Mouse (Mus musculus) ES-Bruce4 (cell line): ENCODE measurements at regions not wholly inside any gene's neighbourhood (a gene's known extent, or its start where the extent isn't known, plus 50 kb on each side); places are given as distances from the start of the nearest gene placed in this dataset.

Experiments used
- CTCF ChIP-seq: IDR thresholded peaks from one replicate; pipeline ENCODE4 v1.8.1; 2011; ENCODE audit warnings: low read depth, low read length
- EP300 ChIP-seq: IDR thresholded peaks from 2 replicates; pipeline ENCODE4 v1.6.1; 2011; ENCODE audit warnings: low read depth, low read length; ENCODE audit not compliant: insufficient read depth
- POLR2A ChIP-seq: IDR thresholded peaks from one replicate; pipeline ENCODE4 v1.8.1; 2011; ENCODE audit warnings: low read length; ENCODE audit not compliant: insufficient read depth

GRCm38 (mm10) chr9:41682911-41683310, 441.2 kb downstream of the Sorl1 start:
- TF ChIP-seq POLR2A (no peak), CTCF (no peak), EP300 (no peak)
